Mouse (Mus musculus) bone marrow macrophage, adult 2 months (primary cell): Measurements from ENCODE around the gene Rsbn1l. TPM values are rescaled to one million over a fixed set of nuclear protein-coding genes. Genes with fewer than 3 reads are reported as not detected.

ENCODE experiments used
- H3K27ac ChIP-seq: 2 replicates; pipeline ENCODE4 v1.5.1; 2012; ENCODE audit warnings: low read depth, low read length; ENCODE audit not compliant: insufficient read depth
- H3K4me1 ChIP-seq: 2 replicates; pipeline ENCODE4 v1.6.1; 2012; ENCODE audit warnings: low read length; ENCODE audit not compliant: control insufficient read depth, insufficient read depth
- H3K4me3 ChIP-seq: 2 replicates; pipeline ENCODE4 v1.5.1; 2012; ENCODE audit warnings: mild to moderate bottlenecking, low read length, moderate library complexity; ENCODE audit not compliant: insufficient read depth
- CTCF ChIP-seq: IDR thresholded peaks from 2 replicates; pipeline ENCODE4 v1.5.1; 2012; ENCODE audit warnings: low read depth, mild to moderate bottlenecking, low read length, moderate library complexity
- POLR2A ChIP-seq: IDR thresholded peaks from 2 replicates; pipeline ENCODE4 v1.6.1; 2012; ENCODE audit warnings: mild to moderate bottlenecking, low read depth, low read length, borderline replicate concordance
- polyA plus RNA-seq: library from polyadenylated mRNA; stranded (reverse); fragments of >200 nt; gene quantifications from 2 replicates; pipeline ENCODE4 v1.2.4, GENCODE M21; 2012; ENCODE audit not compliant: missing spikeins, insufficient read depth, insufficient read length

The Rsbn1l gene
- 34.7 and 35.8 TPM in 2 replicates for polyA plus RNA-seq

- TF ChIP-seq CTCF (no peak), POLR2A (no peak)
- peaks cover 16% of the 10 kb centered on the region for H3K4me1 ChIP-seq
- peak within 1 kb of the TSS; percentile 5 for H3K27ac ChIP-seq
- H3K4me3 ChIP-seq = peak within 1 kb of the TSS; percentile 16
These were observed at the start of gene Rsbn1l for GRCm38 (mm10) chr5:20956298-20956697. Gene Rsbn1l, minus strand, starts transcription at chr5:20956398.

- Histone ChIP-seq H3K4me3 (no peak overlapping the region), H3K27ac (no peak overlapping the region), H3K4me1 (no peaks in the 10 kb centered on the region)
- TF ChIP-seq CTCF = no peak
- no peak for TF ChIP-seq POLR2A
These were observed 46.5 kb upstream of the Rsbn1l start for GRCm38 (mm10) chr5:21002723-21003122.

- Histone ChIP-seq H3K4me3 (no peak overlapping the region), H3K4me1 (no peaks in the 10 kb centered on the region), H3K27ac (no peak overlapping the region)
- no peak for TF ChIP-seq POLR2A
- TF ChIP-seq CTCF = no peak
These were observed 45.6 kb upstream of the Rsbn1l start for GRCm38 (mm10) chr5:21001622-21002315.

- TF ChIP-seq POLR2A = no peak
- no peak for TF ChIP-seq CTCF
- no peaks in the 10 kb centered on the region for H3K4me1 ChIP-seq
- no peak overlapping the region for H3K4me3 ChIP-seq
- no peak overlapping the region for H3K27ac ChIP-seq
These were observed 42.2 kb upstream of the Rsbn1l start for GRCm38 (mm10) chr5:20998427-20998826.

GRCm38 (mm10) chr5:20997555-20997954 lies 41.4 kb upstream of the Rsbn1l start:
- H3K27ac ChIP-seq = no peak overlapping the region
- no peaks in the 10 kb centered on the region for H3K4me1 ChIP-seq
- TF ChIP-seq POLR2A (no peak), CTCF (no peak)
- H3K4me3 ChIP-seq = no peak overlapping the region

GRCm38 (mm10) chr5:20990062-20990809 lies 34.0 kb upstream of the Rsbn1l start:
- Histone ChIP-seq H3K4me3 (no peak overlapping the region), H3K4me1 (no peaks in the 10 kb centered on the region), H3K27ac (no peak overlapping the region)
- no peak for TF ChIP-seq POLR2A
- TF ChIP-seq CTCF = no peak

GRCm38 (mm10) chr5:20986271-20986670 lies 30.1 kb upstream of the Rsbn1l start:
- no peaks in the 10 kb centered on the region for H3K4me1 ChIP-seq
- TF ChIP-seq POLR2A (no peak), CTCF (no peak)
- H3K4me3 ChIP-seq = no peak overlapping the region
- no peak overlapping the region for H3K27ac ChIP-seq

- H3K4me3 ChIP-seq = no peak overlapping the region
- no peaks in the 10 kb centered on the region for H3K4me1 ChIP-seq
- H3K27ac ChIP-seq = no peak overlapping the region
- TF ChIP-seq POLR2A (no peak), CTCF (no peak)
These were observed 27.3 kb upstream of the Rsbn1l start for GRCm38 (mm10) chr5:20983505-20983904.

- peaks cover 7% of the 10 kb centered on the region for H3K4me1 ChIP-seq
- H3K27ac ChIP-seq = no peak overlapping the region
- H3K4me3 ChIP-seq = no peak overlapping the region
- TF ChIP-seq CTCF (no peak), POLR2A (no peak)
These were observed 18.5 kb upstream of the Rsbn1l start for GRCm38 (mm10) chr5:20974690-20975089.

GRCm38 (mm10) chr5:20973999-20974398 lies 17.8 kb upstream of the Rsbn1l start:
- TF ChIP-seq CTCF (no peak), POLR2A (no peak)
- peaks cover 7% of the 10 kb centered on the region for H3K4me1 ChIP-seq
- H3K27ac ChIP-seq = no peak overlapping the region
- H3K4me3 ChIP-seq = no peak overlapping the region
